Mouse (Mus musculus): ENCODE data around the gene Cdc26.

GRCm38 (mm10) chr4:62384159-62384558 lies 24.3 kb downstream of the Cdc26 start:
- TF ChIP-seq TAL1 (conservative IDR thresholded peaks at IDR 0.05; ENCODE audit: low read depth, low read length) (no peak), GATA1 (IDR thresholded peaks at IDR 0.05; ENCODE audit: borderline replicate concordance, low read length) (no peak), CTCF (IDR thresholded peaks at IDR 0.05; ENCODE audit: low read depth, low read length) (no peak), POLR2AphosphoS5 (IDR thresholded peaks at IDR 0.05; ENCODE audit: insufficient replicate concordance, low read depth, low read length) (no peak), GATA2 (IDR thresholded peaks at IDR 0.05; ENCODE audit: borderline replicate concordance, low read depth, low read length) (no peak)
